Mouse (Mus musculus) monocyte, adult 5-6 weeks (primary cell): ENCODE results near the gene Sorl1. TPM values are rescaled to one million over a fixed set of nuclear protein-coding genes. Genes with fewer than 3 reads are reported as not detected.

Source experiments
- total RNA-seq: library from RNA; stranded (forward); fragments of 200-1000, 200-491, 200-594 nt; gene quantifications from 3 replicates; pipeline ENCODE4 v1.2.3, GENCODE M21; 2017

The Sorl1 gene
- total RNA-seq, 1 experiment from 2014 or later: 111 TPM

Other genes with a start within 250 kb of the Sorl1 start
- 29.2 to 43.2 TPM (median 37.3 TPM) in 3 replicates for gene Sc5d, start 140.0 kb upstream of the Sorl1 start, total RNA-seq